Mouse (Mus musculus) induced T-regulatory cell, adult 2 months (primary cell): ENCODE results near the gene Klhl29.
"Not testable (repeated sequence)": the region's sequence is repeated elsewhere in the genome, so short reads cannot be mapped to it uniquely, and the experiment has no call there.

Experiments used
- DNase-seq: peaks from one replicate; pipeline ENCODE4 v3.0.0-alpha.2; 2012; ENCODE audit warnings: low read depth

The Klhl29 gene

GRCm38 (mm10) chr12:5358497-5358896 lies 17.0 kb downstream of the Klhl29 start:
- DNase-seq = no peak

GRCm38 (mm10) chr12:5353416-5353815 lies 22.1 kb downstream of the Klhl29 start:
- DNase-seq = no peak

GRCm38 (mm10) chr12:5352771-5353170 lies 22.7 kb downstream of the Klhl29 start:
- no peak for DNase-seq

GRCm38 (mm10) chr12:5350491-5351285 lies 24.8 kb downstream of the Klhl29 start:
- no peak for DNase-seq

- DNase-seq = no peak
Measured at GRCm38 (mm10) chr12:5345088-5345487, 30.4 kb downstream of the Klhl29 start.

- not testable (repeated sequence) for DNase-seq
Measured at GRCm38 (mm10) chr12:5344457-5344856, 31.0 kb downstream of the Klhl29 start.

- DNase-seq = no peak
Measured at GRCm38 (mm10) chr12:5340151-5340603, 35.3 kb downstream of the Klhl29 start.

- no peak for DNase-seq
Measured at GRCm38 (mm10) chr12:5336927-5337712, 38.4 kb downstream of the Klhl29 start.

GRCm38 (mm10) chr12:5336331-5336730 lies 39.2 kb downstream of the Klhl29 start:
- no peak for DNase-seq

- DNase-seq = no peak
Measured at GRCm38 (mm10) chr12:5334956-5335355, 40.5 kb downstream of the Klhl29 start.

GRCm38 (mm10) chr12:5334175-5334574 lies 41.3 kb downstream of the Klhl29 start:
- DNase-seq = no peak

GRCm38 (mm10) chr12:5331810-5332484 lies 43.5 kb downstream of the Klhl29 start:
- no peak for DNase-seq

GRCm38 (mm10) chr12:5330496-5331070 lies 44.9 kb downstream of the Klhl29 start:
- DNase-seq = no peak

- no peak for DNase-seq
Measured at GRCm38 (mm10) chr12:5322444-5323087, 52.9 kb downstream of the Klhl29 start.

- DNase-seq = no peak
Measured at GRCm38 (mm10) chr12:5321017-5321416, 54.5 kb downstream of the Klhl29 start.

- no peak for DNase-seq
Measured at GRCm38 (mm10) chr12:5319359-5319973, 56.0 kb downstream of the Klhl29 start.

- DNase-seq = no peak
Measured at GRCm38 (mm10) chr12:5316029-5316567, 59.4 kb downstream of the Klhl29 start.

GRCm38 (mm10) chr12:5307923-5308322 lies 67.6 kb downstream of the Klhl29 start:
- no peak for DNase-seq

- DNase-seq = no peak
Measured at GRCm38 (mm10) chr12:5305466-5305865, 70.0 kb downstream of the Klhl29 start.

- DNase-seq = no peak
Measured at GRCm38 (mm10) chr12:5303912-5304311, 71.6 kb downstream of the Klhl29 start.

- DNase-seq = no peak
Measured at GRCm38 (mm10) chr12:5303100-5303499, 72.4 kb downstream of the Klhl29 start.
